Mouse (Mus musculus) liver, adult 2 months (tissue): Measurements from ENCODE around the gene Olfr1419.

Source experiments
- CTCF ChIP-seq: fragments of 200-500 bp; IDR thresholded peaks from 2 replicates; pipeline ENCODE4 v1.5.1; 2011; ENCODE audit warnings: low read depth, low read length, control low read depth
- POLR2A ChIP-seq: fragments of 200-500 bp; IDR thresholded peaks from 2 replicates; pipeline ENCODE4 v1.6.1; 2011; ENCODE audit warnings: low read length, control low read depth; ENCODE audit not compliant: insufficient read depth; ENCODE audit errors: extremely low read depth

- TF ChIP-seq CTCF (no peak), POLR2A (no peak)
Measured at GRCm38 (mm10) chr19:11856506-11856905, 18.4 kb downstream of the Olfr1419 start.
